Mouse (Mus musculus): ENCODE results near the gene Col5a1. TPM values are rescaled to one million over a fixed set of nuclear protein-coding genes. Genes with fewer than 3 reads are reported as not detected.

Gene Col5a1
- total and polyA plus RNA-seq, 3 experiments, result 15.7 to 22.9 (median 16.0) TPM

DNA sequence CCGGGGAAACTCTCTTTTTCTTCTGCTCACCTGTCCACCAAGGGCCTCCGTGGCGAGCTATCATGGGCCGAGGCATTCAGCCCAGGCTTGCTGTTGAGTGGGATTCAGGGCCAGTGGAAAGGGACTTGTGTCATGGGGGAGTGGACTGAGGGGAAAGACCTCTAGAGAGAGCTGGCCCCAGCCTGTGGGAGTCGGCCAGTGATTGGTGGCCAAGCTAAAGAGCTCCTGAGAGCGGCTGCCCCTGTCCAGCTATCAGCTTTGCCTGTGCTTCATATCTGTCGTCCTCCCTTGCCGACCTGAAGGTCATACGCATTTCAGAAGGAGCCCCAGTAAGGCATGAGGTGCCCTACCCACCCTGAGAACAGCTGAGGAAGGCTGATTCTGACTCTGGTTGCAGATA, 48.6 kb downstream of the Col5a1 start:
- Histone ChIP-seq H3K4me1 (ENCODE audit: control insufficient read depth, insufficient read depth, low read length) (peaks cover 22% of the 10 kb centered on the region), H3K9ac (ENCODE audit: low read depth, low read length) (no peak overlapping the region)
- 49% methylated on average over 9 of the region's 9 CpGs for WGBS

DNA sequence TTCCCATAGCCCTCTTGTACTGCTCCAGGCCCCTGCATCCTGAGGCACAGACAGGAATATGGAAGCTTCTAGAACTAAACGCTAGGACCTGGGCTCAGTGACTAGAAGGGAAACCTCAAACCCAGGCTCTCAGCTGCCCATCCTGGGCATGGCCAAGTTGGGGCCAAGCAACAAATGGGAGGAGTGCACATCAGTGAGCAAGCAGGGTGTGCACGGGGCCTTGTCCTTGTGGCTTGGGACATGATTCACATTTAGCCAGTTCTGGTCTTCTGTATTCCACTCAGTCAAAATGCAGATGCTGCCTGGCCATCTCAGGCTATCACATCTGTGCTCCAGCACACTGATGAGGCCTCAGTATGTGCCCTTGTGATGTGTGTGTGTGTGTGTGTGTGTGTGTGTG, 49.2 kb downstream of the Col5a1 start:
- Histone ChIP-seq H3K36me3 (ENCODE audit: control insufficient read depth, insufficient read depth, low read length) (no peaks in the 10 kb centered on the region), H3K79me2 (replicated peaks; ENCODE audit: control insufficient read depth, insufficient read depth, low read length) (no peaks in the 10 kb centered on the region), H3K27me3 (ENCODE audit: control insufficient read depth, insufficient read depth, low read length) (no peaks in the 10 kb centered on the region), H3K4me1 (ENCODE audit: control insufficient read depth, insufficient read depth, low read length) (peaks cover 21% of the 10 kb centered on the region), H3K4me3 (no peak overlapping the region), H3K9ac (ENCODE audit: low read depth, low read length) (no peak overlapping the region), H3K27ac (no peak overlapping the region)
- WGBS, result 76% methylated on average over 2 of the region's 2 CpGs
- no peak for DNase-seq
- TF ChIP-seq EP300 (IDR thresholded peaks at IDR 0.05; ENCODE audit: insufficient read depth, low read depth, low read length) (no peak), CTCF (IDR thresholded peaks at IDR 0.05) (no peak), POLR2A (IDR thresholded peaks at IDR 0.05; ENCODE audit: insufficient read depth, low read depth, low read length) (no peak)
- intact Hi-C loops (cut with DNase I), result no loop called here

More for the DNA sequence above, 48.6 kb downstream of the Col5a1 start:
- no peak for TF ChIP-seq POLR2A (IDR thresholded peaks at IDR 0.05; ENCODE audit: insufficient read depth, low read depth, low read length)
- no peak for TF ChIP-seq CTCF (IDR thresholded peaks at IDR 0.05)
- TF ChIP-seq EP300 (IDR thresholded peaks at IDR 0.05; ENCODE audit: insufficient read depth, low read depth, low read length), result no peak
- intact Hi-C loops (cut with DNase I), result no loop called here
- H3K4me3 ChIP-seq, result no peak overlapping the region
- H3K79me2 ChIP-seq (replicated peaks; ENCODE audit: control insufficient read depth, insufficient read depth, low read length), result no peaks in the 10 kb centered on the region
- no peaks in the 10 kb centered on the region for H3K36me3 ChIP-seq (ENCODE audit: control insufficient read depth, insufficient read depth, low read length)
- no peak for DNase-seq
- H3K27ac ChIP-seq, result peak overlapping the region; percentile 28
- H3K27me3 ChIP-seq (ENCODE audit: control insufficient read depth, insufficient read depth, low read length), result no peaks in the 10 kb centered on the region

DNA sequence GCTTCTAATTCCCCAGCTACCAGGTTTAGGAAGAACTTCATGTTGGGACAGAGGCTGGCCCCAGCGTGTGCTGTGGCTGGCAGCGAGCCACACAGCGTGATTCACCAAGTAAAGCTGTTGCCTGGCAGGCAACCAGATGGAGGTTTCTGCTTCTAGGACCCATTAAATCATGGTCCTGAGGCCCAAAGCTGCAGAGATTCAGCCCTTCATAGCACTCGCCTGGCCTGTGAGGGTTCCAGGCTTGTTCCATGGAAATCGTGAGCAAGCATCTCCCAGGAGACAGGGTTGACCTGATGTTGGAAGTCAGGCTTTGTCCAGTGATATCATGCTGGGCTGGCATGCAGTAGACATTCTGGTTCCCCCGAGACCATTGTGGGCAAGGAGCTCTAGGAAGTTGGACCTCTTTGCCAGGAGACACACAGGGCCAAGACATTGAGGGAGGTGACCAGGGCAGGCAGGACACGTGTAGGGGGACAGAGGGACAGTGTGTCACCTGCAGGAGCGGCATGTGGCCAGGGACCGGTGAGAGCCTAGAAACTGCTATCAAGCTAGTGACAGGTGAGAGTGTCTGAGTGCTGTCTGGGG, 50.5 kb downstream of the Col5a1 start:
- Histone ChIP-seq H3K27ac (peak overlapping the region; percentile 40), H3K79me2 (replicated peaks; ENCODE audit: control insufficient read depth, insufficient read depth, low read length) (no peaks in the 10 kb centered on the region), H3K27me3 (ENCODE audit: control insufficient read depth, insufficient read depth, low read length) (no peaks in the 10 kb centered on the region), H3K4me3 (no peak overlapping the region), H3K4me1 (ENCODE audit: control insufficient read depth, insufficient read depth, low read length) (peaks cover 17% of the 10 kb centered on the region), H3K9ac (ENCODE audit: low read depth, low read length) (no peak overlapping the region), H3K36me3 (ENCODE audit: control insufficient read depth, insufficient read depth, low read length) (no peaks in the 10 kb centered on the region)
- DNase-seq, result peak; percentile 76 to 82
- intact Hi-C loops (cut with DNase I), result no loop called here
- no peak for TF ChIP-seq POLR2A (IDR thresholded peaks at IDR 0.05; ENCODE audit: insufficient read depth, low read depth, low read length)
- TF ChIP-seq EP300 (IDR thresholded peaks at IDR 0.05; ENCODE audit: insufficient read depth, low read depth, low read length), result peak; percentile 87
- 26% methylated on average over 9 of the region's 9 CpGs for WGBS

DNA sequence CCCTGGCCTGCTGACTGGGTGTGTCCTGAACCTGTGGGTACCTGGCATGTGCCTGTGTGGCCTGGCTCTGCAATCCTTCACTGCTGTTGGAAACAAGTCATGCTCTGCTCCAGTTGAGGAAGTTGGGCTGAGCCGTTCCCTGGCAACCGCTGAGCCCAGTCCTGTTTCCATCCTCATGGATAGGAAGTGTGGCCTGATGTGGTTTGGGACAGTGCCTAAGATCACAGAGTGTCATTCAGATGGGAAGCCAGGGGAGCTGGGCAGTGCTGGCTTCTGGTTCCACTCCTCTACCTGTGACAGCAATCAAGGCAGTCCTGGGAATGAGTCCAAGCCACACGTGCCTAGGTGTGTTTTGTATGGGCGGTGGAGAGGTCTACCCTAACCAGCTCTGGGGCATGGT, 53.2 kb downstream of the Col5a1 start:
- H3K9ac ChIP-seq (ENCODE audit: low read depth, low read length), result no peak overlapping the region
- H3K27ac ChIP-seq, result no peak overlapping the region
- H3K4me1 ChIP-seq (ENCODE audit: control insufficient read depth, insufficient read depth, low read length), result peaks cover 13% of the 10 kb centered on the region
- no peaks in the 10 kb centered on the region for H3K27me3 ChIP-seq (ENCODE audit: control insufficient read depth, insufficient read depth, low read length)
- no peak overlapping the region for H3K4me3 ChIP-seq
- intact Hi-C loops (cut with DNase I), result no loop called here
- no peak for TF ChIP-seq POLR2A (IDR thresholded peaks at IDR 0.05; ENCODE audit: insufficient read depth, low read depth, low read length)
- TF ChIP-seq EP300 (IDR thresholded peaks at IDR 0.05; ENCODE audit: insufficient read depth, low read depth, low read length), result 0 out of 2 replicates have a peak, but pooled peaks have one; percentile 24
- no peak for TF ChIP-seq CTCF (IDR thresholded peaks at IDR 0.05)
- no peaks in the 10 kb centered on the region for H3K79me2 ChIP-seq (replicated peaks; ENCODE audit: control insufficient read depth, insufficient read depth, low read length)
- WGBS, result 50% methylated on average over 4 of the region's 4 CpGs
- DNase-seq, result peak in 1 of 2 experiments; percentile 63
- H3K36me3 ChIP-seq (ENCODE audit: control insufficient read depth, insufficient read depth, low read length), result no peaks in the 10 kb centered on the region

DNA sequence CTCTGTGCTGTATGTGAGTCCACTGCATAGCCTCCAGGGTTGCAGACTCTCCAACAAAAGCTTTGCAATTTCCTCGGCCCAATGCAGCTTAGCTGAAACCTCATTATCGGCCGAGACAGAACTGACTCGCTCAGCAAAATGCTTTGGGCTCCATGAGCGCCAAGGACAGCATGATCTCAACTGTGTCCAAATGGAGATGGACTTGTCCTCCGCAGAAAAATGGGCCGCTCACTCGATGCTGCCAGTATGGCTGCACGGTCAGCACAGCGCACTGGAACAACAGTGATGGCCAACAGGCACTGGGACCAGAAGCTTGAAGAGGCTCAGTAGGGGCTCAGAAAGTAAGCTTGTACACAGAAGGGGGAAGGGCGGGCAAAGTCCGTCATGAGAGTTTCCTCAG, 53.9 kb downstream of the Col5a1 start:
- no peak overlapping the region for H3K9ac ChIP-seq (ENCODE audit: low read depth, low read length)
- DNase-seq, result no peak
- no peaks in the 10 kb centered on the region for H3K79me2 ChIP-seq (replicated peaks; ENCODE audit: control insufficient read depth, insufficient read depth, low read length)
- no peak overlapping the region for H3K27ac ChIP-seq
- peaks cover 13% of the 10 kb centered on the region for H3K4me1 ChIP-seq (ENCODE audit: control insufficient read depth, insufficient read depth, low read length)
- 87% methylated on average over 12 of the region's 12 CpGs for WGBS
- no peaks in the 10 kb centered on the region for H3K27me3 ChIP-seq (ENCODE audit: control insufficient read depth, insufficient read depth, low read length)
- TF ChIP-seq EP300 (IDR thresholded peaks at IDR 0.05; ENCODE audit: insufficient read depth, low read depth, low read length) (no peak), POLR2A (IDR thresholded peaks at IDR 0.05; ENCODE audit: insufficient read depth, low read depth, low read length) (no peak), CTCF (IDR thresholded peaks at IDR 0.05) (no peak)
- intact Hi-C loops (cut with DNase I), result no loop called here
- H3K36me3 ChIP-seq (ENCODE audit: control insufficient read depth, insufficient read depth, low read length), result no peaks in the 10 kb centered on the region
- H3K4me3 ChIP-seq, result no peak overlapping the region

DNA sequence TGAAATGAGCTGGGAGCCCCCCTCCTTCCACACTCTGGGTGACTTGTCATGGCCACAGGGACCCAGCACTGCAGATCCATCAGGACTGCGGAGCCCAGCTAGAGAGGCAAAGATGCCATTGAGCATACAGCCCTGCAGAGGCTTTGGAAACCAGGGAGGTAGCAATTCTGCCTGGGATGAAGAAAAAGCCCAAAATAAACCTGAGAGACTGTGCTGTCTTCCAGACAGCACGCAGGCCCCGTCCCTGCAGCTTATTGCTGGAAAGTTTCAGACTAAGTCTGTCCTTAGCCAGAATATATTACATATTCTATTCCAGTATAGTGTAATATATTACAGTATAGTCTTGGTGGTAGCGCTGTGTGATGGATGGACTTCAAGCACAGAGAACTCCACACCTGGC, 61.0 kb downstream of the Col5a1 start:
- Histone ChIP-seq H3K36me3 (ENCODE audit: control insufficient read depth, insufficient read depth, low read length) (no peaks in the 10 kb centered on the region), H3K27me3 (ENCODE audit: control insufficient read depth, insufficient read depth, low read length) (no peaks in the 10 kb centered on the region), H3K9ac (ENCODE audit: low read depth, low read length) (no peak overlapping the region), H3K79me2 (replicated peaks; ENCODE audit: control insufficient read depth, insufficient read depth, low read length) (no peaks in the 10 kb centered on the region), H3K4me1 (ENCODE audit: control insufficient read depth, insufficient read depth, low read length) (no peaks in the 10 kb centered on the region), H3K4me3 (no peak overlapping the region), H3K27ac (no peak overlapping the region)
- no peak for DNase-seq
- TF ChIP-seq EP300 (IDR thresholded peaks at IDR 0.05; ENCODE audit: insufficient read depth, low read depth, low read length) (no peak), POLR2A (IDR thresholded peaks at IDR 0.05; ENCODE audit: insufficient read depth, low read depth, low read length) (no peak), CTCF (IDR thresholded peaks at IDR 0.05) (no peak)
- 85% methylated on average over 4 of the region's 4 CpGs for WGBS
- intact Hi-C loops (cut with DNase I), result no loop called here

Measured in heart, adult 2 months (tissue).